Mouse (Mus musculus): ENCODE results near the gene Itpr2. TPM values are rescaled to one million over a fixed set of nuclear protein-coding genes. Genes with fewer than 3 reads are reported as not detected.

Gene Itpr2
- polyA plus RNA-seq, 1 experiment from 2014 or later = 32.4 TPM

DNA sequence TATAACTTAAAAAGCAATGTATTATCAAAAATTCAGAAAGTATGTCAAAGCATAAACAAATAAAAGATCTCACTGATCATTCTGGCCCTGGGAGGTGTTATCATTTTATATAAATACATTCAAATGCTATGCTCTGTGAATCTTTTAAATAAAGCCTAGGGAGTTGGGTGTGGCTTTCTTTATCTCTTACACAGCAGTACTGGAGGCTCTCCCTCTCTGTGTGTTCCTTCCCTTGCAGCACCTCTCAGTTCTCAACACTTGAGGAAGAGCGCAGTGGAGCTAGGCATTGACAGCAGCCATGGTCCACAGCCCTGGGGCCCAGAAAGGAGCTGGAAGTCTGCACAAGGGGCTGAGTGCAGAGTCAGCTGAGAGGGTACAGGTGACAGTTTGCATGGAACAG lies 192.7 kb downstream of the Itpr2 start:
- Histone ChIP-seq H3K36me3 (peaks cover 18% of the 10 kb centered on the region), H3K9me3 (replicated peaks) (no peaks in the 10 kb centered on the region), H3K27me3 (replicated peaks) (no peaks in the 10 kb centered on the region), H3K27ac (ENCODE audit: poor library complexity, severe bottlenecking) (no peak overlapping the region), H3K4me3 (no peak overlapping the region), H3K9ac (no peak overlapping the region), H3K4me1 (replicated peaks) (peaks cover 12% of the 10 kb centered on the region; the same call in 1 of the 2 replicates), H3K4me2 (no peak overlapping the region)
- no peak for ATAC-seq (ENCODE audit: insufficient number of reproducible peaks, low FRiP score)
- 50% methylated on average over 1 of the region's 1 CpGs for WGBS

DNA sequence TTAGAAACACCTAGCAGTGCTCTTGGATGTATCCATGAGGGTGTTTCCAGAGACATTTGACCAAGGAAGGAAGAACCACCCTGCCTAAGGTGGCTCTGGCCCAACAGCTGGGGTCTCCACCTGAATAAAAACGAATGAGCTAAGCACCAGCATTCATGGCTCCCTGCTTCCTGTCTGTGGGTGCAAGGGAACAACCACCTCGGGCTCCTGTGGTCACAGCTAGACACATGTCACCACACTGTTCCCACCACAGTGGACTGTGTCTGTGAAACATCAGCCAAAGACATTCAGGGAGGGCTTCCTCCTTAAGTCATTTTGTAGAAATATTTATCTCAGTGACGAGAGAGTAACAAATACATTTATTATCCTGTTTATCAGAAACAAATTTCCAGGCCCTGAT lies 196.0 kb downstream of the Itpr2 start:
- Histone ChIP-seq H3K4me1 (replicated peaks) (peaks cover 20% of the 10 kb centered on the region), H3K4me2 (no peak overlapping the region), H3K36me3 (peaks cover 9% of the 10 kb centered on the region; the same call in 1 of the 2 replicates), H3K9ac (no peak overlapping the region), H3K4me3 (no peak overlapping the region), H3K27ac (ENCODE audit: poor library complexity, severe bottlenecking) (no peak overlapping the region), H3K9me3 (replicated peaks) (no peaks in the 10 kb centered on the region), H3K27me3 (replicated peaks) (no peaks in the 10 kb centered on the region)
- WGBS = 72% methylated on average over 3 of the region's 3 CpGs
- ATAC-seq (ENCODE audit: insufficient number of reproducible peaks, low FRiP score) = no peak

DNA sequence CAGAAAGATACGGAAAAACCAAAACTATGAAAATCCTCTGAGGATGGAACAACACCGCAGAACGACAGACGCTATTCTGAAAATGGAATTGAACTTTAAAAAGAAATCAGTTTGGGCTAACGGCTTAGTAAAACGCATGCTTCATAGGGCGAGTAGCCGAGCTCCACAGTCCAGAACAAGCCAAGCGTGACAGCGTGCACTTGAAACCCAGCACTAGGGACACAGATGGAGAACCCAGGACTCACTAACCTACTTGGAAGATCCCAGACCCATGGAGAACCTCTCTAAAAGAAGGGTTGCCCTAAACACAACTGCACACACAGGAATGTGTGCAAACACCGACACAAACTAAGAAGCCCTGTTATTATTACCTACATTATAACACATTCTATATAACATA lies 197.9 kb downstream of the Itpr2 start:
- 91% methylated on average over 11 of the region's 11 CpGs for WGBS
- H3K27ac ChIP-seq (ENCODE audit: poor library complexity, severe bottlenecking) = no peak overlapping the region
- no peak overlapping the region for H3K9ac ChIP-seq
- peaks cover 16% of the 10 kb centered on the region for H3K4me1 ChIP-seq (replicated peaks)
- no peak for ATAC-seq (ENCODE audit: insufficient number of reproducible peaks, low FRiP score)
- H3K27me3 ChIP-seq (replicated peaks) = no peaks in the 10 kb centered on the region
- no peak overlapping the region for H3K4me2 ChIP-seq
- no peaks in the 10 kb centered on the region for H3K9me3 ChIP-seq (replicated peaks)
- H3K4me3 ChIP-seq = no peak overlapping the region
- H3K36me3 ChIP-seq = peaks cover 9% of the 10 kb centered on the region

DNA sequence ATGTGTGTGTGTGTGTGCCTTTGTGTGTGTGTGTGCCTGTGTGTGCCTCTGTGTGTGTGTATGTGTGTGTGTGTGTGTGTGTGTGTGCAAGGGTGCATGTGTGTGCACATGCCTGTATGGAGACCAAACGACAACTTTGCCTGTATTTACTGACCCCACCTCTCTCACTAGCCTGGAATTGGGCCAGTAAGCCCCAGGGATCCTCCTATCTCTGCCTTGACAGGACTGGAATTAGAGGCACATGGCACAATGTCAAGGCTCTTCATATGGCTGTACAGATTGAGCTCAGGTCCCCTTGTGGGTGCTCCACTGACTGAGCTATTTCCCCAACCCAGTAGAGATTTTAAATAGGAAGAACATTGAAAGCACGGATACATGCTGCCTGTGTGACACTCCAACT lies 198.7 kb downstream of the Itpr2 start:
- H3K9ac ChIP-seq = no peak overlapping the region
- H3K9me3 ChIP-seq (replicated peaks) = 0 out of 2 replicates have a peak, but pooled peaks cover 2% of the 10 kb centered on the region
- peaks cover 15% of the 10 kb centered on the region for H3K36me3 ChIP-seq
- no peak overlapping the region for H3K4me3 ChIP-seq
- no peak overlapping the region for H3K4me2 ChIP-seq
- H3K27ac ChIP-seq (ENCODE audit: poor library complexity, severe bottlenecking) = no peak overlapping the region
- peaks cover 14% of the 10 kb centered on the region for H3K4me1 ChIP-seq (replicated peaks)
- WGBS = 72% methylated on average over 2 of the region's 2 CpGs
- no peak for ATAC-seq (ENCODE audit: insufficient number of reproducible peaks, low FRiP score)
- H3K27me3 ChIP-seq (replicated peaks) = no peaks in the 10 kb centered on the region

DNA sequence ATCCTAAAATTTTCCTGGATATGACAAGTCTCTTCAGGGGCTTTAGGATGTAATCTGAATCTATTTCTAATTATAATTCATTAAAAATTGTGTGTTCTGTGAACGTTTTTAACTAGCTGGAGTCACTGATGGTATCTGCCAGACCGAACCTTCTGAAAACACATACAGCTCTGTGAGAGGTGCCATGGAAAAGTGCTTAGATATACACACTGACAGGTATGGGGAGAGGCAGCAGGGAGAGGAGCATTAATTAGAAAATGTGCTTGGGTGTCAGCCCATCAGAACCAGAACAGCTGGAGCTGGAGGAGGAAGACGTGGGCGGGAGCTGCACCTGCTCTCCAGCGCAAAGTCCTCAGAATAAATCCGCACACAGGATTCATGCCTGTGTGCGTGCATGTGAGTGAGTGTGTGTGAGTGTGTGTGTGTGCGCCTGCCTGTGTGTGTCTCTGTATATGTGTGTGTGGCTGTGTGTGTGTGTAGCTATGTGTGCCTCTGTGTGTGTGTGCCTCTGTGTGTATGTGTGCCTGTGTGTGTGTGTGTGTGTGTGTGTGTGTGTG lies 199.4 kb downstream of the Itpr2 start:
- 80% methylated on average over 8 of the region's 8 CpGs for WGBS
- peaks cover 14% of the 10 kb centered on the region for H3K4me1 ChIP-seq (replicated peaks)
- H3K36me3 ChIP-seq = peaks cover 15% of the 10 kb centered on the region
- H3K27ac ChIP-seq (ENCODE audit: poor library complexity, severe bottlenecking) = no peak overlapping the region
- H3K9me3 ChIP-seq (replicated peaks) = 0 out of 2 replicates have a peak, but pooled peaks cover 2% of the 10 kb centered on the region
- no peak overlapping the region for H3K4me3 ChIP-seq
- no peaks in the 10 kb centered on the region for H3K27me3 ChIP-seq (replicated peaks)
- no peak overlapping the region for H3K9ac ChIP-seq
- ATAC-seq (ENCODE audit: insufficient number of reproducible peaks, low FRiP score) = no peak
- no peak overlapping the region for H3K4me2 ChIP-seq

DNA sequence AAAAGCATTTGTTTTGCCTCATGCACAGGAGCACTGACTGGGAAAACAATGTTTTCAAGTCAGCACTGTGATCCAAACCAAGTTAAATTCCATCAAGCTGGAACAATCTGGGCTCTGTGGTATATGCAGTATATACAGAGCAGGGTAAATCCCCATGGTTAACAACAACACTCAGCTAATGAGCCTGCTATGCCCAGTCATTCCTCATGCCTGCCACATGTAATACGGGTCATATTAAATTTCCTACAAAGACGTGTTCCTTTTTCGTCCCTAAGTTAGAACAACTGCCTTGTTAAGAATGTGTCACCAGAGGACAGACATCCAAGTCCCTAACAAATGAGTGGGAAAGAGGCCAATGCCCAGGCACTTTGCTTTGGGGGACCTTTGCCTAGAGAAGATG lies 199.9 kb downstream of the Itpr2 start:
- Histone ChIP-seq H3K27ac (ENCODE audit: poor library complexity, severe bottlenecking) (no peak overlapping the region), H3K9ac (no peak overlapping the region), H3K4me3 (no peak overlapping the region), H3K27me3 (replicated peaks) (no peaks in the 10 kb centered on the region), H3K36me3 (peaks cover 15% of the 10 kb centered on the region), H3K4me1 (replicated peaks) (peaks cover 14% of the 10 kb centered on the region), H3K4me2 (no peak overlapping the region), H3K9me3 (replicated peaks) (0 out of 2 replicates have a peak, but pooled peaks cover 2% of the 10 kb centered on the region)
- no peak for ATAC-seq (ENCODE audit: insufficient number of reproducible peaks, low FRiP score)
- WGBS = 82% methylated on average over 3 of the region's 3 CpGs

DNA sequence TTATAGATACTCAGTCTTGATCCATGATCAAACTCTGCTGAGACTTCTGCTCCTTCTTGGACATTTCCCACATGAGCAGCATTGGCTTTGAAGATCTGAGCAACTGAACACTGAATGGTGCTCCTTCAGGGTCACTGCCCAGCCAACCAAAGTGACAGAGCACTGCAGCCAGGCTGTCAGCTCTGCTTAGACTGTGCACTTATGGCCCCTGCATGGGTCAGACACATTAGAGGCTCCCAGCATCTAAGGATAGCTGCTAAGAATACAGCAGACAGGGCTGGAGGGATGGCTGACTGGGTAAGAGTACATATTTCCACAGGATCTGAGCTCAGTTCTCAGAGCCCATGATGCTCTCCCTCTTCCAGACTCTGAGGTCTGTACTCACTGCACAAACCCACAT lies 201.1 kb downstream of the Itpr2 start:
- Histone ChIP-seq H3K27ac (ENCODE audit: poor library complexity, severe bottlenecking) (no peak overlapping the region), H3K36me3 (peaks cover 14% of the 10 kb centered on the region), H3K27me3 (replicated peaks) (no peaks in the 10 kb centered on the region), H3K9me3 (replicated peaks) (0 out of 2 replicates have a peak, but pooled peaks cover 2% of the 10 kb centered on the region), H3K4me3 (no peak overlapping the region), H3K4me1 (replicated peaks) (peaks cover 14% of the 10 kb centered on the region), H3K4me2 (no peak overlapping the region), H3K9ac (no peak overlapping the region)
- no peak for ATAC-seq (ENCODE audit: insufficient number of reproducible peaks, low FRiP score)

DNA sequence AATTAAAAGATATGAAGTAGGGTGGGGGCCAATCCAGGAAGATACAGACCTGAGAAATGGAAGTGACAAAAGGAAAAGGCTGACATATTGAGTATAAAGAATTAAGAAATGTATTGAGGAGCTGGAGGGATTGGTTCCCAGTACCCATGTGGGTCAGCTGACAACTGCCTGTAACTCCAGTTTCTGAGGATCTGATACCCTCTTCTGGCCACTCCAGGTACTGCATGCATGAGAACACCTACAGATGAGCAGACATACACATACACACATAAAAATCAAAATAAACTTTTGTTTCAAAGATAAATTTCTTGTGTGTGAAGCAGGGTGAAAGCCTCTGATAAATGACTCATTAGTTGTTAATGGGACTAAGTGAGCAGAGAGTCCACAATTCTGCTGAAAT lies 203.3 kb downstream of the Itpr2 start:
- Histone ChIP-seq H3K4me1 (replicated peaks) (peaks cover 18% of the 10 kb centered on the region), H3K9me3 (replicated peaks) (0 out of 2 replicates have a peak, but pooled peaks cover 2% of the 10 kb centered on the region), H3K27me3 (replicated peaks) (no peaks in the 10 kb centered on the region)

DNA sequence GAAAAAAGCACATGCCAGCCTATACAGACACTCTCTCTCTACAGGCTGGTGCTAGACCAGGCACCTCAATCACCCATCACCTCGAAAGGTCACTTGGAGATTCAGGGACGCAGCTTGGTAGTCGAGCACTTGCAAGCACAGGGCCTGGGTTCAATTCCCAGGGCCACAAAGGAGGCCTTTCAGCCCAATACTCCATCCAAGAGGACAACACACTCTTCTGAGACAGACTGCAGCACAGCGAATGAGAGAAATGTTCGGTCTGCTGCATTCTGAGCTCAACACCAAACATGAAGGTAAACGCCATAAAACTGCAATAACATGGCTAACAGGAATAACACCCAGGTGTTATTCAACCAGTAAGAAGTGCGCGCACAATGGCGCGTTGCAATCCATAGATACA lies 211.0 kb downstream of the Itpr2 start:
- no peak for ATAC-seq (ENCODE audit: insufficient number of reproducible peaks, low FRiP score)
- 88% methylated on average over 10 of the region's 10 CpGs for WGBS

More for the DNA sequence above, 203.3 kb downstream of the Itpr2 start:
- H3K4me3 ChIP-seq = no peak overlapping the region
- no peak overlapping the region for H3K4me2 ChIP-seq
- no peak overlapping the region for H3K9ac ChIP-seq
- peaks cover 16% of the 10 kb centered on the region for H3K36me3 ChIP-seq
- H3K27ac ChIP-seq (ENCODE audit: poor library complexity, severe bottlenecking) = no peak overlapping the region
- ATAC-seq (ENCODE audit: insufficient number of reproducible peaks, low FRiP score) = no peak

DNA sequence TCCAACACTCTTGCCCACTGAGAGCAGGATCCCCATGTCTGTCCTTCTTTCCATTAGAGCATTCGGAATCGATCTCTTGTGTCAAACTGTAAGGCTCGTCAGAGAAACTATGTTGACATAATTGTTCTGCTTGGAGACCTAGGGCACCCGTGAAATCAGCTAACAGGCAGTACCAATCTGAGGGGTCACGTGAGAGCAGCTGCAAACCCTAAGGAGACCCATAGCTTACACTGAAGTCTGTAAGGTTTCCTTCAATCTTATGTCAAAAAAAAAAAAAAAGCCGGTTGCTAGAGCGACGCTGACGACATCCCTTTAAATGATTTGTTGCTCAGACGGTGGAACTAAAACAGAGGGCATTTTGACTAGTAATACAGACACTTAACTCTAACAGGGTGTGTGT lies 212.2 kb downstream of the Itpr2 start:
- H3K4me3 ChIP-seq = no peak overlapping the region
- H3K4me1 ChIP-seq (replicated peaks) = peaks cover 5% of the 10 kb centered on the region; the same call in 1 of the 2 replicates
- H3K27ac ChIP-seq (ENCODE audit: poor library complexity, severe bottlenecking) = no peak overlapping the region
- peaks cover 11% of the 10 kb centered on the region for H3K9me3 ChIP-seq (replicated peaks)
- H3K27me3 ChIP-seq (replicated peaks) = no peaks in the 10 kb centered on the region
- no peak for ATAC-seq (ENCODE audit: insufficient number of reproducible peaks, low FRiP score)
- H3K4me2 ChIP-seq = no peak overlapping the region
- H3K36me3 ChIP-seq = peaks cover 43% of the 10 kb centered on the region
- WGBS = 79% methylated on average over 10 of the region's 10 CpGs
- no peak overlapping the region for H3K9ac ChIP-seq

More for the DNA sequence above, 211.0 kb downstream of the Itpr2 start:
- H3K4me2 ChIP-seq = no peak overlapping the region
- no peaks in the 10 kb centered on the region for H3K27me3 ChIP-seq (replicated peaks)
- H3K36me3 ChIP-seq = peaks cover 42% of the 10 kb centered on the region
- no peak overlapping the region for H3K9ac ChIP-seq
- H3K27ac ChIP-seq (ENCODE audit: poor library complexity, severe bottlenecking) = no peak overlapping the region
- H3K9me3 ChIP-seq (replicated peaks) = peaks cover 11% of the 10 kb centered on the region
- H3K4me1 ChIP-seq (replicated peaks) = peaks cover 8% of the 10 kb centered on the region; the same call in 1 of the 2 replicates
- no peak overlapping the region for H3K4me3 ChIP-seq

DNA sequence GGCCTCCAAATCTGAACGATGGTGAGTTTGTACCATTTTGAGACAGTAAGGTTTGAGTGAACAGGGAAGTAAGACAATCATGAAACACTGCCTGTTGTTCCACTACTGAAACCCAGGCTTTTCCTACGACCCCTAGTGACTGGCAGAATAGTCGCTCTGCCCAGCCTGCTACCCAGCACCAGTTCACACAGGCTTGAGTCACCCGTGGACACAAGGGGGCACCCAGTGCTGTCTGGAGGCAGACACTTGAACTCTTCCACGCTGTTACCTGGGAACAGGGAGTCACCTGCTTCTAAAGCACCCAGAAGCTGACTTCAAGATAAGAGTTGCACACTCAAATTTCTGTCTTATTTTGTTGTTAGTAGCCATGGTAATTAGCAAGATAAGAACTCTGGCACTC lies 213.8 kb downstream of the Itpr2 start:
- 82% methylated on average over 5 of the region's 5 CpGs for WGBS
- no peak for ATAC-seq (ENCODE audit: insufficient number of reproducible peaks, low FRiP score)
- Histone ChIP-seq H3K9me3 (replicated peaks) (peaks cover 11% of the 10 kb centered on the region), H3K4me3 (no peak overlapping the region), H3K4me2 (no peak overlapping the region), H3K27me3 (replicated peaks) (no peaks in the 10 kb centered on the region), H3K4me1 (replicated peaks) (0 out of 2 replicates have a peak, but pooled peaks cover 4% of the 10 kb centered on the region), H3K36me3 (peaks cover 35% of the 10 kb centered on the region), H3K27ac (ENCODE audit: poor library complexity, severe bottlenecking) (no peak overlapping the region), H3K9ac (no peak overlapping the region)

Data from heart, embryonic 12.5 days (tissue).